Mouse (Mus musculus): Measurements from ENCODE around the gene Gm17660. TPM values are rescaled to one million over a fixed set of nuclear protein-coding genes. Genes with fewer than 3 reads are reported as not detected.

The Gm17660 gene
- total RNA-seq (2017) = not detected in 2 replicates

DNA sequence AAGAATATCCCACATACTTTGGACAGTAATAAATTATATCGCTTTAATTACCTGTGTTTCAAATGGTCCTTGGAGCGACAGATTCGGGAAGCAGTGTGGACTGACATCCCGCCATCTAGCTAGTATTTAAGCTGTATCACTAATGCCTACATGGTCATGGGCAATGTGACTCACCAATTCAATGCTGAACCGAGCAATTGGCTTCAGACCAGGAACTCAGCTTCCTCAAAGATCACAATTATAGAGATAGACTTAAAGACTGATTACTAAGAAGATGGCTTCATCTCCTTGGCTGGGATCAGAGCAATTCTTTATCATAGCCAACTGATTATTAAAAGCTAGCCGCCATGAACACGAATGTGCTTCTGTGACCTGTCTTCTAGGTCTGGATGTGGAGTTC lies at the start of gene Gm17660:
Gm17660 (minus strand) TSS at position 101 of the 400 bp plus-strand sequence.
- ATAC-seq (replicated peaks; ENCODE audit: low read depth, poor library complexity, severe bottlenecking) = no peak

DNA sequence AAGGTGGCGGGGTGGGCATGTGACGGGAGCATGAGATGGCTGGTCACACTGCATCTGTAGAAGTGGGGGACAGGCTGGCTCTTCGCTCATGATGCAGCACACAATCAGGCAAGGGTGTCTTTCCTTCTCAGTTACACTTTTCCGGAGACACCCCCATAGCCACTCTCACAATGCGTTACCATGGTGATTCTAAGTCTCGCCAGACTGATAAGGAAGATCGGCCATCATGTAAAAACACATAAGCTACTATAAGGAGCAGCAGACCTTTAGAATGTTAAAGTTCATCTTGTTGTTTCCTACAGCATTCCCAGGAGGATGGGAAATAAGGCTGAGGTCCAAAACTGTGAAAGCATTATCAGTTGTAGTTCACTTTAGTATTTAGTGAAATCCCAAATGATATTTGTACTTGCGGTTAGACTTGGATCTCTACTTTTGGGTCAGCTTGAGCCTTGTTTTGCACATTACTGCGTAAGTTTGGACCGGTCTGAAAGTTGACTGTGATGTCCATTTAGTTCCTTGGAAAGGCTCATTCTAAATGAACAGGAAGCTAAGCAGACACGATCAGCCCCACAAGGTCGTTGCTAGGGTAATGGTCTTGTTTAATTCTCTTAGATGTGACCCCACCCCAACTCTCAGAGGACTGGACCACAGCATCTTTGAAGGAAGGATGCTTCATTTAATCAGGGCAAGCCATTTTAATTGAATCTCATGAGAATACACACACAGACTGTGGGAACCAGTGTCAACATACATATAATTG lies 49.3 kb upstream of the Gm17660 start:
- no peak for ATAC-seq (replicated peaks; ENCODE audit: low read depth, poor library complexity, severe bottlenecking)

GRCm38 (mm10) chr5:104124016-104124658 lies 46.7 kb upstream of the Gm17660 start:
- ATAC-seq (replicated peaks; ENCODE audit: low read depth, poor library complexity, severe bottlenecking) = no peak

GRCm38 (mm10) chr5:104115890-104116289 lies 38.5 kb upstream of the Gm17660 start:
- ATAC-seq (replicated peaks; ENCODE audit: low read depth, poor library complexity, severe bottlenecking) = no peak

- no peak for ATAC-seq (replicated peaks; ENCODE audit: low read depth, poor library complexity, severe bottlenecking)
These were observed 37.7 kb upstream of the Gm17660 start for GRCm38 (mm10) chr5:104115118-104115517.

DNA sequence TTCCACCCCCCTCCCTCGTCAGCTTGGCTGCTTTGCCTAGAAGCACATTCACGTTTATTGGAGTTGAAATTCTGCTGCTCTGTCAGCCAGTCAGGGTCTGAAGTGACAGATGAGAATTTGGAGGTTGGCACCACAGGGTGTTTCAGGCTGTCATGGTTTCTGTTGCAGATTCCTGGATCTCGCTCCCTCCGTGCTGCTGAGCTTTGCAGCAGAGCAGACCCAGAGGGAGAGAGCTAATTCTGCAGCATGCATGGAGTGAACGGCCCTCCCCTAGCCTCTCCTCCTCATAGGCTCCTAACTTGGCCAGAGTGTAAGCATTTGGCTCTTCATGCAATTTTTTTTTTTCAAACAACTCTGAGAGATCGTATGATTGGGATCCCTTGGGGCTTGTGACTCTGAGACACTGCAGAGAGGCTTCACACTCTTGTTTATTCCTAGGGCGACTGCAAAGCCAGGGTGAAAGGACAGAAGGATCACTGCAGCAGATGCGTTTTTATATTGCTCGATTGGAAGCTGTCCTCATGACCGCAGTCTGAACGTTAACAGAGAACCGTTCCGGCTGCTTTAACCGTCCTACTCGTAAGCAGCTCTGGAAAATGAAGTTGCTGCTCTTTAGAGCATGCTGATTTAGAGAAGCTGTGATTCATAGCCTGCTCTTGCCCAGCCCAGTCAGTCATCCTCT lies 36.2 kb upstream of the Gm17660 start, which contains the start of gene Sparcl1:
Sparcl1 (minus strand) TSS at position 243 of the 682 bp plus-strand sequence.
- no peak for ATAC-seq (replicated peaks; ENCODE audit: low read depth, poor library complexity, severe bottlenecking)

GRCm38 (mm10) chr5:104112511-104112910 lies 35.1 kb upstream of the Gm17660 start:
- ATAC-seq (replicated peaks; ENCODE audit: low read depth, poor library complexity, severe bottlenecking) = no peak

DNA sequence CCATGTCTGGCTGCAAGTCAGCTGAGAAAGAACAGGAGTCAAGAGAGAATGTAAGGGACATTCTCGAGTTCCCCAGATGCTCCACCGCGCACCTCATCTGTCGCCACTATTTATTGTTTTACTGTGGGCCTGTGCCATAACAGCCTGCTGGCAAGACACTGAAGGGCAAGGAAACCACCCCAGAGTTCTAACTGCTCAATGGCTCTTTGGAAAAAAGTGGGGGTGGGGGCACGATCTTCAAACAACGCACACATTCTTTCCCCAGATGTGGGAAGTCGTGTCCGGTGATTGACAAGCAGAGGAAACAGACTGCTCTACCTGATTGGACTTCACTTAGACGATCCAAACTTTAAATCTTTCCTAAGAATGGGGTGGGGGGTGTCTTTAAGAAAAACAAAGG lies 34.6 kb upstream of the Gm17660 start:
- ATAC-seq (replicated peaks; ENCODE audit: low read depth, poor library complexity, severe bottlenecking) = 0 out of 2 replicates have a peak, but pooled peaks have one; percentile 24

DNA sequence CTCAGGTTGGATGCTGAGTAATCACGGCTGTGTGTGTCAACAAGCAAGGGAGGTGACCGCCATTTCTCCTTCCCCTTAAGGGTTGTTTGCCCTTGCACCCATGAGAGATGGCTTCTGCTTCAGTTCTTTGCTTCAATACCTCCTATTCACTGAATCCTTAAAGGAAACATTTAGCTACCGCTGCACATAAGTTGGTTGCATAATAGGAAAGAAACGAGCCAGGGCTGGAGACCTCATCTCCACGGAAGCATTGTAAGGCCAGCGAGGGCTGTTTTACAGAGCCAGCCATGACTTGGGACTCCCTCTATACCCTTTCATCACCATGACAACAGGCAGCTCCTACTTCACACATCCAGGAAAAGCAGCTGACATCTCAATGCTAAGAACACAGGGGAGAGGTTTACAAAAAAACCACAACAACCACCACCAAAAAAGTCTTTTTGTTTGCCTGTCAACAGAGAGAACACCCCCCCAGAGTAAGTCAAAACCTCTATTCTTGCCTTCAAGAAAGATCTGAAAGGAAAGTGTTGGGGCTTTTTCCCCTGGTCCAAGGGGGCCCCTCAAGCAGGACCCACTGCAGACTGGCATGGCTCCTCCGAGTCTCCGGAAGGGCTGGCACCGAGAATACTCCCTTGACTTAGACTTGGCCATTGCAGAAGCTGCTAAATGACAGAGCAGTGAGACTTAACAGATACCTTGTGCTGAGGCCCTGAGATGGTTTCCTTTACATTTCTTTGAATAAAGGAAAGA lies 32.9 kb upstream of the Gm17660 start:
- no peak for ATAC-seq (replicated peaks; ENCODE audit: low read depth, poor library complexity, severe bottlenecking)

DNA sequence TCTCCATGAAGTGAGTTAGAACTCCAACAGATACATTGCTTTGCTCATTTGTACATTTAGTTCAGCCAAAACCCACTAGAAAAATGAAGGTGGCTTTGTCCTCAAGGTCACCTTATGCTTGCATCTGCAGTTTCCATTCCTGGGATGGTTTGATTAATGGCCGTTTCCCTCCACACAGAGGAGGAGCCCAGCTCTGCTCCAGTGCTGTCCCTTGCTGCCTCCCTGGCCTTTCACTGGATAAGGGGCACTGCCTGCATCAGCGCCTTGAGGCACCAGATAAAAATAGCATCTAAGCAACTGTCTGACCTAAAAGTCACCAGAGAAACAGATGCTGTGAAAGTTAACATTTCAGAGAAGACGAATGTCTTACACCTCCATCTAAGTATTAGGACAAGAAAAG lies 32.1 kb upstream of the Gm17660 start:
- ATAC-seq (replicated peaks; ENCODE audit: low read depth, poor library complexity, severe bottlenecking) = no peak

DNA sequence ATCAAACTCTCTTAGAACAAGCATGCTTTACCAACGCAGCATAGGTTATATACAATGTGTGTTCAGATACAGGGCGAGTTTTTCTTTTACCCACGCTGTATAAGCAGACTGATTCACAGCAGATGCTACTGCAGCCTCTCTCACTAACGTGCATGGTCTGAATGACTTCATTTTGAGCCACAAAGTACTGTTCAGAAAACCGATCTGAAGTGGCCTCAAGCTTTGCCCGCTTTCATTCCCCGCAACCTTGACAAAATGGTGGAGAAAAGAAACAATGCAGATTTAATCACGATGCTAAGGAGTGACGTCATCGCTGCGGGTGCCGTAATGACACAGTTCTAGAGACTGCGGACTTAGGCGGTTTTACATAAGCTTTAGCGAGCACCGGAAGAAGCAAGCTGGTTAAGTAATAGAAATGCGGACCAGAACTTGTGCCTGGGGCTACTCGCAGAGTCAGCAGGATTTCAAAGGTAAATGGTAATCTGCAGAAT lies 31.5 kb upstream of the Gm17660 start:
- ATAC-seq (replicated peaks; ENCODE audit: low read depth, poor library complexity, severe bottlenecking) = peak; percentile 55

GRCm38 (mm10) chr5:104108127-104108875 lies 30.9 kb upstream of the Gm17660 start:
- ATAC-seq (replicated peaks; ENCODE audit: low read depth, poor library complexity, severe bottlenecking) = no peak

- ATAC-seq (replicated peaks; ENCODE audit: low read depth, poor library complexity, severe bottlenecking) = no peak
These were observed 26.7 kb upstream of the Gm17660 start for GRCm38 (mm10) chr5:104104111-104104510.

DNA sequence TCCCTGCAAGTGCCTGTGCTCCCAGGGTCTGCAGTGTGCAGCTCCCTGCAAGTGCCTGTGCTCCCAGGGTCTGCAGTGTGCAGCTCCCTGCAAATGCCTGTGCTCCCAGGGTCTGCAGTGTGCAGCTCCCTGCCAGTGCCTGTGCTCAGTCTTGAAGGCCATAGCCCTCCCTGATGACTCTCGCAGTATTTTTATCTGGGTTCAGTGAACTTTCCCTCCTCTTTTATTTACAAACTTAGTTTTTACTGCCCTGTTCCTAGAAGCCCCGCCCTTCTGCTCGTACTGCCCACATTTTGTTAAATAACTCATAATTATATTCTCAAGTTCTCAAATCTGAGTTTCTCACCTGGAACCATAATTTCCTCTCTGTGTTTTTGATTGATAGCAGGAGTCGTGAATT lies 25.8 kb upstream of the Gm17660 start:
- no peak for ATAC-seq (replicated peaks; ENCODE audit: low read depth, poor library complexity, severe bottlenecking)

DNA sequence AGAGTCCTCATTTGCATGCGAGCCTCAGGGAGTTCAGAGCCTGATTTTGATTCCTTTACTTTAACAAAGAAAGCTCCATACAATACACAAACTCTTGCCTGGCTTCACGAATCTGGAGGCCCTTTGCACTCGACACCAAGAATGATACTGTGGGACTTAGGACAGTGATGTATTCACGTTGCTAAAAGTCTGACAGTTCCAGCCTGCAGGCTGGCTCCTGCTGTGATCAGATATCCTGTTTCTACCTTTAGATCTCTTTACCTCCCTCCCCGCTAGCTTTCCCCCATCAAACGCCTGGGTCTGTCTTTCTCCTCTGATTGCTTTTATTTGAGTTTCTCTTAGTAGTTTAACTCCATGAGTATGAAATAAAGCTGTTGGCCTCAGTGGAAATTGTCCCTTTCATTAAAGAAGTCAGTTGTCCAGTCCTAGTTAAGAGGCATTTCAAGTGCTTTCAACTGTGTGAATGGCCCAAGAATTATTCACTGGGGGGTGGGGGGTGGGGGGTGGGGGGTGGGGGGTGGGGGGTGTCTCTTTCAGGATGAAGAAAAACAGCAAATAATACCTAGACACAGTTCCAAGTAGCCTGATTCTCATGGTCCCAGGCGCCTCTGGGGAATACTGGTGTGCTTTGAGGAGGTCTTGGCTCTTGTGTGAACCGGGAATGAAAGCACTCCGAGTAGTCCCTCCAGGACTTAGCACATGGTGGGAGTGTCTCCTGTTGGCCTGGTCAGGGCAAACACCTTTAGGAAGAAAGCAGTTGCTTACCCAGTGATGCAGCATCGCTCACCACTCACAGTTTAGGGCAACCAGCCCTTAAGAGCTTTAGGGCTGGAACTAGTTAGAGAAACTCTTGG lies 24.5 kb upstream of the Gm17660 start:
- no peak for ATAC-seq (replicated peaks; ENCODE audit: low read depth, poor library complexity, severe bottlenecking)

- ATAC-seq (replicated peaks; ENCODE audit: low read depth, poor library complexity, severe bottlenecking) = no peak
These were observed 18.9 kb upstream of the Gm17660 start for GRCm38 (mm10) chr5:104096078-104096938.

DNA sequence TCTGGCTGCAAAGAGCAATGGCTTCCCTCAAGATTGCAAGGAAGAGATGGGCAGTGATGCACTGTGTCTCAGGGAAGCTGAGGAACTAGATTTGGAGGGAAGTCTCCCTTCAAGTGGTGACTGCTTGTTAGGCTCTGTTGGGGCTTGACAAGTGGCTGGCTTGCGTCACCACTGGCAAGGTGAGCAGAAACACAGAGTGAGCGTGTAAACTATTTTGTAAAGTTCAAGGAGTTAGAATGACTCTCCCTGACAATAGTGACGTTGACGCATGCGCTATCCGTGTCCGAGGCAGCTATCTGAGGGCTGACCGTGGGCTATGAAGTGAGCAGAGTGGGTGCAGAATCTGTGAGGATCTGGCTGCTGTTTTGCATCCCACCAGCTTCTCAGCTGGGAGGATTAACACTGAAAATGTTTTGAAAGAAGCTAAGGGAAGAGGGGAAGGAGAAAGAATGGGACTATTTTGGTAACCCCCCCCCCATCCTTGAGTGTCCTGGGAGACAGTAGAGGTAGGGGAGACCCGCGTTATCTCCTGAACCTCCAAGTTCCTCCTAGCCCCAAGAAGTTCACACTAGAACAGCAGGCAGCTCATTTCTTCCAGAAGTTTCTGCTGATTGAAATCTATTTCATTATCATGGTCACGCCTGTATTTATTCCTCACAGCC lies 18.1 kb upstream of the Gm17660 start:
- ATAC-seq (replicated peaks; ENCODE audit: low read depth, poor library complexity, severe bottlenecking) = no peak
